Mouse (Mus musculus): ENCODE measurements around the gene Tnfrsf9.
A peak's percentile ranks its signal among the peaks of the same experiment; 100 is the strongest.

The Tnfrsf9 gene

DNA sequence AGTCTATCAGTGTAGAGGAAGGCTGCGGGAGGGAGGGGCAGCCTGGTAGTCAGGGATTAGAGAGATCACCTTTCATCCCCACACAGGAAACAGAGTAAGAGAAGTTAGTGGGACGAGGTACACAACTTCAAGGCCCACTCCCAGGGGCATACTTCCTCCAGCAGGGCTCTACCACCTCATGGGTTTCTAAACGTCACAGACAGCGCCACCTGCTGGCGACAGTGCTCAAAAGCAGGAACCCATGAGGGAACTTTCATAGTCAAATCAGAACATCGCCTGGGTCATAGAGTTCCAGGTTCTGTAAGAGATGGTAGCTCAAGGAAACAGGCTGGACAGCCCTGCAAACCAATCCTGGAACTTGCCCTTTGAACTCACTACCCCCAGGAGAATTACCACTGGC is 75.8 kb downstream of the Tnfrsf9 start:
- DNase-seq (ENCODE audit: low spot score) = peak; percentile 45

Measured in testis, postnatal 14 days (tissue).